Mouse (Mus musculus): ENCODE results near the gene Gjc2.

GRCm38 (mm10) chr11:59191231-59192058 lies 8.4 kb upstream of the Gjc2 start:
- TF ChIP-seq CTCF (IDR thresholded peaks at IDR 0.05; ENCODE audit: low read depth, low read length), result no peak
- TF ChIP-seq GATA1 (IDR thresholded peaks at IDR 0.05; ENCODE audit: borderline replicate concordance, low read length), result no peak

Measured in G1E (cell line).